Mouse (Mus musculus) mature B cell (primary cell): ENCODE results near the gene 1700003E16Rik.

Source experiments
- in situ Hi-C: fragments of 300-500 bp; cut with MboI; formaldehyde crosslinking; loops from 2 replicates; pipeline ENCODE4 v1.14.3; 2019

The 1700003E16Rik gene

DNA sequence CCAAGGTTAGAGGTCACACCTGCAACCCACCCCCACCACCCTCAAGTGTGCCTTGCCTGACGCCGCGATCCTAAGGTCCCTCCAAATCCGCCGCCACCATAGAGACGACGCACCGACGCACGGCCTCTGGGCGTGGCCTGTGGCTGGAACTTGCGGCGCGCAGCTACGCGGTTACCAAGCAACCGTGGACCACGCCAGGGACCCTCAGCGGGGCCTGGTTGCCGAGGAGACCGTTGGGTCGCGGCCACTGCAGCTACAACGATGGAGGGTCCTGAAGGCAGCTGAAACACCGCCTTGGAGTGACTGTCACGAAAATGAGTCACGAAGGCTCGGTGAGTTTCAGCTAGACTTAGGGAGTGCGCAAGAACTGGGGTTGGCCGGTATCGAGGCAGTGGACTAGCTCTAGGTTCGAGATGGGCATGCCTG lies at the start of gene 1700003E16Rik, which contains the start of gene Wdr54:
Gene 1700003E16Rik, plus strand, starts transcription at position 146 of the 426 bp plus-strand sequence.
Gene Wdr54, minus strand, starts transcription at position 139 of the 426 bp plus-strand sequence.
- in situ Hi-C loops: no loop called here

DNA sequence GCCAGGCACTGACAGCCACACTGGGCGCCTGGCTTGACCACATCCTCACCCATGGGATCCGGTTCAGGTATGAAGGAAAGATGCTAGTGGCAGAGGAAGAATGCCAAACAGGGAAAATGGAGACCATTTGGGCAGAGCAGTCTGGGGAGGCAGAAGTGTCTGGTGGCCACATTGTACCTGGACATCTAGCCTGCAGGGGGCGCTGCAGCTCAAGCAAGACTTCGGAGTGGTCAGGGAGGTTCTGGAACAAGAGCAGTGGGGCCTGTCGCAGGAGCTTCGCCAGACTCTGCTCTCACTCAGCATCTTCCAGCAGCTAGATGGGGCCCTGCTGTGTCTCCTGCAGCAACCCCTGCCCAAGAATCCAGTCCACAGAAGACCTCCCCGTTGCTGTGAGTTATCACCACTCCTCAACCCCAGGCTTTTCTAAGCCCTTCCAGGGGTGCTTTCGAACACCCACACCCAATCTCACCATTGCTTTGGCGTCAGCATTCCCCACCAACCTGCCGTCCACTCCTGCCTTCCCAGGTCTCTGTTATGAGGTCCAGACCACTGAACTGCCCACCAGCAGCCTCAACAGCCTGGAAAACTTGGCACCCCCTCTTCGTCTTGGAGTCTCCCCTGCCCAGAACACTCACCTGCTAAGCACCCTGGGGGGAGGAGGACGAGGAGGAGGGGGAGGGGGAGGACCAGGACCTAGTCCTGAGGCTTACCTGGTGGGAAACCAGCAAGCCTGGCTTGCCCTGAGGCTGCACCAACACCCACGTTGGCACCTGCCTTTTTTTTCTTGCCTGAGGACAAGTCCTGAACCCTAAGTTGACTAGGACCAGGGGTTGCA lies 48.4 kb upstream of the 1700003E16Rik start:
- in situ Hi-C loops: no loop called here

DNA sequence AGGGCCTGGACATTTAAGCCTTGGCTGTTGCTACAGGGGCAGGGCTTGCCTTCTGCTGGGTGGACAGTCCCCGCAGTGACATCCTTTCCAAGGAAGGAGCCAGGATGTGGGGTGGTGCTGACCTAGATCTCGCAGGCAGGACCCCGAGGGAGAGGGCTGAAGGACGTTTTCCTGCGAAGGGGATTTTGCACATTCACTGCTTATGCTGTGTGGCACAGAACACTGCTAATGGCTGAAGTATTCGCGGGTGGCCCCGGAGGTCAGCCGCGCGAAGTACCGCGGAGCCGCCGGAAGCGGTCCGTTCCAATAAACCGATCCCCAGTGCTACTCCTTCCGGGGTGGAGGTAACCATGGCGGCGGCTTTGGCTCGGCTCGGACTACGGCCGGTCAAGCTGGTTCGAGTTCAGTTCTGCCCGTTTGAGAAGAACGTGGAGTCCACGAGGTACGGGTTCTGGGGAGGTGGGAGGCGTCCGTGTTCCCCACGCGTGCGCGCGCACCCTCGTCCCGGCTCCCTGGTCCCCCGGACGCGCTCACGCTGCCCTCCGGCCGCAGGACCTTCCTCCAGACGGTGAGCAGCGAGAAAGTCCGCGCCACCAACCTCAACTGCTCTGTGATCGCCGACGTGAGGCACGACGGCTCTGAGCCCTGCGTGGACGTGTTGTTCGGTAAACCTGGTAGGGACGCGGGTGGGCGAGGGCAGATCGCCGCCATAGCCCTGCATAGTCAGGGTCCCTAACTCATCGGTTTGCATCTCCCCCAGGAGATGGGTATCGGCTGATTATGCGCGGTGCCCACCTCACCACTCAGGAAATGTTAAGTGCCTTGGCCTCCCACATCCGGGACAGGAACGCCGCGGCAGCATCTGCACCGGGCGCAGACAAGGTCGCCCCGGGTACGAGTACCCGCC lies 47.2 kb upstream of the 1700003E16Rik start, which contains the start of gene Mrpl53:
Gene Mrpl53, plus strand, starts transcription at position 279 of the 907 bp plus-strand sequence.
- in situ Hi-C loops: no loop called here

DNA sequence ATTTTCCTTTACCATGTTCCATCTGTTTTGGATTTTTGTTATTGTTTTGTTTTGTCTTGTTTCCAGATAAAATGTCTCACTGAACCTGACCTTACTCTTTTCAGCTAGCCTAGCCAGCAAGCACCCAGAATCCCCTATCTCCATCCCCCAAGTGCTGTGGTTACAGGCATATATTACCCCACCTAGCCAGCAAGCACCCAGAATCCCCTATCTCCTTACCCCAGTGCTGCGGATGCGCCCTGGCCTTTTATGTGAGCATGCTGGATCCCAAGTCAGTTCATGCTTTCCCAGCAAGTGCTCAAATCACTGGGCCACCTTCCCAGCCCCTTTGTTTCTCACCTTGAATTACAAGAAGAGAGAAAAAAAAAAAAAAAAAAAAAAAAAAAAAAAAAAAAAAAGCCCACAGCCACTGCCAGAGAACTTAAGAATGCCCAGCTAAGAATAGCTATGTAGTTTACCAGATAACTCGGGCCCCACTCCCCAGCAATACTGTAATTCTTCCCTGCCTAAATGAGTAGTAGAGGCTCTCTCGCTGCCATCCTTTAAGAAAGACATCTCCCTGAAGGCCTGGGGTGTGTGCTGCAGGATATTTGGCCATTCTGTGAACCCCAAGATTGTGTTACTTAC lies 44.6 kb upstream of the 1700003E16Rik start:
- in situ Hi-C loops: no loop called here

DNA sequence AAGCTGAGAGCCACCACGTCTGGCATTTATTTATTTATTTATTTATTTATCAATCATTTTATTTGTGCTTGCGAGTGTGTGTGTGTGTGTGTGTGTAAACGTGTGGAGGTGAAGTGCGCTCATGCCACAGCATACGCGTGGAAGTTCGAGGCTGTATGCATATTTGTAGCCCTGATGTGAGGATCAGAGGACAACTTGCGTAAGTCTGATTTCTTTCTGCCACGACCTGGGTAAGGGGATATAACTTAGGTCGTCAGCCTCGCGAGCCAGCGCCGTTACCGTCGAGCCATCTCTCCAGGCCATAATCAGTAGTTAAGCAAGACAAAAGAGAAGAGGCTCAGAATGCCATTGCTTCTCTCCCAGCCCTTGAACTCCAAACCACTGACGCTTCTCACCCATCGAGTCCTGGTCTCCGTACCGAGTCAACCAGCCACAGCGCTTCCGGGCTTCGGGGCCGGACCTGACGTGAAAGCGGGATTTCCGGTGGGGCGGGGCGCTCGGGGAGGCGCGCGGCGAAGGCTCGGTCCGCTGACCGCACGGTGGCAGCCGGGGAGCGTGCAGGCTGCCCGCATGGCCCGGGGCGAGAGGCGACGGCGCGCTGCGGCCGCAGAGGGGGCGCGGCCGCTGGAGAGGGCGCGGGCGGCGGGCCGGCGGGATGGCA lies 41.1 kb upstream of the 1700003E16Rik start, which contains the start of gene Mogs:
Gene Mogs, plus strand, starts transcription at position 486 of the 661 bp plus-strand sequence.
- in situ Hi-C loops: no loop called here

DNA sequence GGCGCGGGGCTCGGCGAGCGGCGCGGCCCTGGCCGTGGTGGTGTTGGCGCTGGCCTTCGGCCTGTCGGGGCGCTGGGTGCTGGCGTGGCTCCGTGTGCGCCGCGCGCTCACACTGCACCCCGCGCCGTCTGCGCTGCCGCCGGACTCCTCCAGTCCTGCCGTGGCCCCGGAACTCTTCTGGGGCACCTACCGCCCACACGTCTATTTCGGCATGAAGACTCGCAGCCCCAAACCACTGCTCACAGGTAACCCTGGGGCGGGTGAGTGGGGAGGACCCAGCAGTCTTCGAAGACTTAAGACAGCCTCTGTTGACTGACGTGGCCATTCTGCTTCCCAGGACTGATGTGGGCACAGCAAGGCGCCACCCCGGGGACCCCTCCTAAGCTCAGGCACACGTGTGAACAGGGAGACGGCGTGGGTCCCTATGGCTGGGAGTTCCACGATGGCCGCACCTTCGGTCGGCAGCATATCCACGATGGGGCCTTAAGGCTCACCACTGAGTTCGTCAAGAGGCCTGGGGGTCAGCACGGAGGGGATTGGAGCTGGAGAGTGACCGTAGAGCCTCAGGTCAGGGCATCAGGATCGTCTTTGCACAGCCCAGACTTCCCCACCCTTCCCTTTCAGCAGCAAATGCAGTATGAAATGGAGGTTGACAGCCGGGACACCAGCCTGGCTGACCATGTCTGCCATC lies 40.4 kb upstream of the 1700003E16Rik start:
- in situ Hi-C loops: no loop called here

DNA sequence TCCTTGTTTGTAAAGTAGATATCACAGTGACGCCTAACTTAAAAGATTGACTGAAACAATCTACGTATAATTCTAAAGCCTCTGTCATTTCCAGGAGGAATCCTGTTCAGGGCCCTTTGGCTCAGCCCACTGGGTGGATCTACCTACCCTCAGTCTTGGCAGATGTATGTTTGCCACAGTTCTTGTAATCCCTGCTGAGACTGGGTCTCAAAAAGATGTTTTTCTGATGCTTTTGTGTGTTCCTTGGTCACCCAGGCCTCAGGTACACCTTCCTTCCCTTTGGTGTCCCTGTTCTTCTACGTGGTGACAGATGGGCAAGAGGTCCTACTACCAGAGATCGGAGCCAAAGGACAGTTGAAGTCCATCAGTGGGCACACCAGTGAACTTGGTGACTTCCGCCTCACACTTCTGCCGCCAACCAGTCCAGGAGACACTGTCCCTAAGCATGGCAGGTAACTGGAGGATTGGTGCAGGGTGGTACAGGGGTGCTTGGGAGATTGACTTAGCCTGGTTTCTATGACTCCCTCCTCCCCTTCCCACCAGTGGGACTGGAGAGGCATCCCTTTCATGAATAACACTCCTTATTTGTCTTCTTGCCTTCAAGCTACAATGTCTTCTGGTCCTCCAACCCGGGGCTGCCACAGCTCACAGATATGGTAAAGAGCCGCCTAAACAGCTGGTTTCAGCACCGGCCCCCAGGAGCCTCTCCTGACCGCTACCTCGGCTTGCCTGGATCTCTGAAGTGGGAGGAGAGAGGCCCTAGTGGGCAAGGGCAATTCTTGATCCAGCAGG lies 39.6 kb upstream of the 1700003E16Rik start:
- in situ Hi-C loops: no loop called here

DNA sequence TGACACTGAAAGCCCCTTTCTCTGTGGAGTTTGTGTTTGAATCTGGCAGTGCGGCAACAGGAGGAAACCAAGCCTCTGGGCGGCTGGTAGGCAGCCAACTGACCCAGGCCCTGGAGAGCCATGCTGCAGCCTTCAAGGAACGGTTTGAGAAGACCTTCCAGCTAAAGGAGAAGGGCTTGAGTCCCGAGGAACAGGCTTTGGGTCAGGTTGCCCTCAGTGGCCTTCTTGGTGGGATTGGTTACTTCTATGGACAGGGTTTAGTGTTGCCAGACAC lies 39.1 kb upstream of the 1700003E16Rik start:
- in situ Hi-C loops: no loop called here

DNA sequence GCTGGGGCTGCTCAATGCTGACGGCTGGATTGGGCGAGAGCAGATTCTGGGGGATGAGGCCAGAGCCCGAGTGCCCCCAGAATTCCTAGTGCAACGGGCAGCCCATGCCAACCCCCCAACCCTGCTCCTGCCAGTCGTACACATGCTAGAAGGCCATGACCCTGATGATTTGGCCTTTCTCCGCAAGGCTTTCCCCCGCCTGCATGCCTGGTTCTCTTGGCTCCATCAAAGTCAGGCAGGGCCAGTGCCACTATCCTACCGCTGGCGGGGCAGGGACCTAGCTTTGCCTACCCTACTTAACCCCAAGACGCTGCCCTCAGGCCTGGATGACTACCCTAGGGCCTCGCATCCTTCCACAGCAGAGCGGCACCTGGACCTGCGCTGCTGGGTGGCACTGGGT lies 38.6 kb upstream of the 1700003E16Rik start:
- in situ Hi-C loops: no loop called here

DNA sequence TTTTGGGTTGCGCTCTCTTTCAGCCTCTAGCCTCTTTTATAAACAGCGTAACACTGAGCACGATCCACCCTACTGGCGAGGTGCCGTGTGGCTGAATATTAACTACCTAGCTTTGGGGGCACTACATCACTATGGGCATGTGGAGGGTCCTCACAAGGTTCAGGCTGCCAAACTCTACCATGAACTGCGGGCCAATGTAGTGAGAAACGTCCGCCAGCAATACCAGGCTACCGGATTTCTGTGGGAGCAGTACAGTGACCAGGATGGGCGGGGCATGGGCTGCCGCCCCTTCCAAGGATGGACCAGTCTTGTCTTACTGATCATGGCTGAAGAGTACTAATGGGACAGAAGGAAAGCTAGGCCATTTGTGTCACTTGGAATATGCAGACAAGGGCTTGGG lies 37.8 kb upstream of the 1700003E16Rik start:
- in situ Hi-C loops: no loop called here

DNA sequence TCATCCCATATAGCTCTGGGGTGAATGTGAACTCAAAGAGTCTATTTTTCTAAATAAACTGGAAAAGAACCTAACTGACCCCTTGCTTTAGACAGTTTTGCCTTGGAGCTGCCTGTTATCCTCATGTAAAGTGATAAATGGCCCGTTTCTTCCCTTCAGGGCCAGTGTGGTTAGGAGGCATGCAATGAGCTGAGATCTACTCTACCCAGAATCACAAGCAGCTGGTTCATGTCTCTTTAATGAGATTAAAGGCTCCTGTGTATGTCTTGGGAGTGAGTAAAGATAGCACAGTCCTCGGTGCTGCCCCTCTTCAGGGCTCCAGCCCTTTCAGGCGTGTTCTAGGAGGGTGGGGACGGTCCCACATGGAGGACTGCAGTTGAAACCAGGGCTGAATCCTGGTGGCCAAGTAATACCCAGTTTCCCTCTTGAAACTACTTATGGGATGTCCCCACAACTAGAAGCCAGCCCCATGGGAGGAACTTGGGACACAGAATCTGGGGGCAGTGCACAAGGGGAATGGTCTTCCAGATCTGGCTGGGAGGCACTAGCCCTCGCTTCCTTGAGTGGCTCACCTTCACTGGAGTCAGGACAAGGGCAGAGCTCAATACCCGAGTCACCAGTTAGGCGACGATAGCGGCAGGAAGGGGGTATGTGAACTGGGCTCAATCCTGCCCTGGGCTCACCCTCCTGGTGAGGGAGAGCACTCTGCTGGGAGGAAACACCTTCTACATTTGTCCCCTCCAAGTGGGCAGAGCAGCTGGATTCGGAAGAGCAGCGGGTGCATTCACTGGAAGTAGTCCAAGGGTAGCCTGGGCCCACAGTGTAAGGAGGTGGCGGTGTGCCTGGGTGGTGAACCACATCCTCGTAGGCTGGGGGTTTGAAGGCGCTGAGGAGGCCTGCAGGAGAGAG lies 37.1 kb upstream of the 1700003E16Rik start:
- in situ Hi-C loops: no loop called here

DNA sequence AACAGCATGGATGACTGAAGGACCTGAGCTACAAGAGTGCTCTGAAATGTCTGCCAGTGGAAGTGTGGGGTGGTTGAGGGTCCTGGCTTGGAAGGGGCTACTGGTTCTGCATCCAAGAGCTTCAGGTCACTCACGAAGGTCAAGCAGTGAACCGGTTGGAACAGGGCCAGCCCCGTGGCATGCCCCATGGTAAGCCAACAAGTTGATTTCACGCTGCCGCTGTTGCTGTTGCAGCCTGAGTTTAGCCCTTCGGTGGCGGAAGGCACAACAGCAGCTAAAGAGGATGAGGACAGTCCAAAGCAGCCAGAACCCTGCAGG lies 36.5 kb upstream of the 1700003E16Rik start:
- in situ Hi-C loops: loop anchor here (5.0 kb wide), 1 partner anchor 43 kb away; no protein-coding TSS in a partner anchor

DNA sequence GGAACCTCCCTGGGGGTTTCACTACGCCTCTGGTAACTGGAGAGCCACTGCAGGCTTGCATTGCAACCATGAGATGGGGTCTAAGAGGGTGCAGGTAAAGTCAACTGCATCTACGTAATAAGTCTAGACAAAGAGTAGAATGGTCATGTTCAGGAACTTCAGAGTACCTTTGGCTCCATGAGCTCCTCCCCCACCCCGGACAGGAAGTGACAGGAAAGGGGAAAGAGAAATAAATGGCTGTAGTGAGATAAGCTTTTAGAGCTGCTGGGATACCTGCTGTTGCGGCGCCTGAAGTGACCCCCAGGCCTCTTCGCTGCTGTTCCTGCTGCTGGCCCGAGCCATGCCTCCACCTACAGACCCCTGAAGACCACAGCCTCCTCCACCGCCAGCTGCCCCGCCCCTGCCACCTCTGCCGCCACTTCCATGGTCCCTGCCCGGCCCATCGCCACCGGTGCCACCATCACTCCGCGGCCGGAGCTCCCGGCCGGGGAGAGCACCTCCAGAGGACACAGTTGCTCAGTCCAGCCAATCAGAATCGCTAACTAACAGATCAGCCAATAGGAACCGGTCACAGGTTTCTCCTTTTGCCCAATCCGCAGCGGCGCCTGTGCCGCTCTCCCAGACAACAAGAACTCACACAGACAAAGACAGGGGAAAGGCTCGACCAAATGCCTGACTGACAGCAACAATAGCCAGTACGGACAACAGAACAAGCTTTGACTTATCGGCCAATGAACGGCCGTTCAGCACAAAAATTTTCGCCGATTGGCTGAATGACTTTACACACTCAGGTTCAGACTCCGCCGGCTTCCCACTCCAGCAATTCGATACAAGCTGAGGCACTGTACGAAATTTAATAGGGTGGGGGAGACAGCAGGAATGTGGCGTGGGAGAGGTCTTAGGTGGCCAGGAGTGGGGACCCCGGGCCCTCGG lies 35.0 kb upstream of the 1700003E16Rik start, which contains the start of gene Wbp1:
Gene Wbp1, minus strand, starts transcription at position 630 of the 933 bp plus-strand sequence.
- in situ Hi-C loops: loop anchor here (5.0 kb wide), 1 partner anchor 41 kb away; no protein-coding TSS in a partner anchor

DNA sequence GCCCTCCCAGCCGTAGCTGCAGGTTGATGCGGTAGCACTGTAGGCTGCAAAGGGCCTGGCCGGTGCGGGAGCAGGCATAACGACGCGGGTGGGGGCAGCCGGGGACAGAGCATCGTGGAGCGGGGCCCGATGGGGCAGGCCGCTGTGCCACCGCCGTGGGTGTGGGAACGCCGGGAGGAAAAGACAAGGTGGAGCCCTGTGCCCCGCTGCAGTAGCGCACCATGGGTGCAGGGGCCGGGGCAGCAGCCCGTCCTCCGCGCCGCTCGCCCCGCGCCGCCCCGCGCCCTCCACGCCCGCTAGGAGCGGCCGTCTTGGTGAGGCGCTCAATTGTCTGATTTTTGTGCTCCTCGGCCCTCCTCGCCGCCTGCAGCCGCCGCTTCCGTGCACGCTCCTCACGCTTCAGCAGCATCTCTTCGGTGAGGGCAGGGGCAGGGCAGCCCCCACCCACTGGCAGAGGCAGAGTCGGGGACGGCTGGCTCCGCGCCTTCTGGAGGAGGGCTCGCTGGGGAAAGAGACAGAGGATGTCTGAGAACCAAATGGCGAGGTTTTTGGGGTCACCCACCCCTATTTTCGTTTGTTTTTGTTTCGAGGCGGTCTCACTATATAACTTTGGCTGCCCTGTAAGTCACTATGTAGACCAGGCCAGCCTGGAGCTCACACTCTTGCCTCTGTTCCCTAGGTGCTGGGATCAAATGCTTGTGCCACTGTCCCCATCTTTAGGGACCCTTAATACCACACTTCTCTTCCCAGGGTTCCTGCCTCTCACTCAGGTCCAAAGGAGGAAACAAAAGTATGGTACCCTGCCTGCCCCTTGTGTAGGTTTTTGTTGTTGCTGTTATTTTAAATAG lies 34.1 kb upstream of the 1700003E16Rik start:
- in situ Hi-C loops: loop anchor here (5.0 kb wide), 1 partner anchor 40 kb away; no protein-coding TSS in a partner anchor

DNA sequence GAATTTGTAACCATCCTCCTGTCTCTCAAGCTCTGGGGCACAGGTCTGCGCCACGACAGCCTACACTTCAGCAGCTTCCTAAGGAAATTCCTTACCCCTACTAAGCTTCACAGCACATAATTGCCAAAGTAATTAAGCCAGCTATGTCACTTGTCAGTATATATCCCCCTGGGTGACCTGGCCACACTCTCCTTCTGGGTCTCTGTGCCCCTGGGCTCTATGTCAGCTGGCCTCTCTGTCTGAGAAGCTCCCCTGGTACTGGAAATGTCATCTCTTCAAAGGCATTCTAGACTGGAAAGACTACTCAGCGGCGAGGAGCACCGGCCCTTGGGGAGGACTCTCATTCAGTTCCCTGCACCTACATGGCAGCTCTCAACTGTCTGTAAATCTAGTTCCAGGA lies 33.2 kb upstream of the 1700003E16Rik start:
- in situ Hi-C loops: loop anchor here (5.0 kb wide), 1 partner anchor 39 kb away; no protein-coding TSS in a partner anchor

DNA sequence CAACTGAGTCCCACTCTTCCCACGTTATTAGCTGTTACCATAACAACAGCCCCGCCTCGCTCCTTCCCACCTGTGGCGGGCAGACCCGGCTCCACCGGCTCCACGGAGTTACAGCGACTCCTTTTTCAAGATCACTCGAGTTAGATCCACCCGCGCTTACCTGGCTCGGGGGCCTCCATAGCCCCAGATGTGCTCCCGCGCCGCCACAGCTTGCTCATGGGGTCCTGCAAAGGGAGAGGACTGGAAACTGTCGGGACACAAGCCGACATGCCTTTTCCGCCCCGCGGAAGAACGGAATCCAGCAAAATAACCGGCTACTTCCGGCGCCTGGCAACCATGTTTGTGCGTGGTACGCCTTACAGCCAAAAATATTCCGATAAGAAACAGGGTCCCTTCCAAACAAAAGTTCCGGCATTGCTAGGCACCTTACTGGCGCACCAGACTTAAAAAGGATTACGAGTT lies 31.3 kb upstream of the 1700003E16Rik start:
- in situ Hi-C loops: loop anchor here (5.0 kb wide), 1 partner anchor 37 kb away; no protein-coding TSS in a partner anchor

DNA sequence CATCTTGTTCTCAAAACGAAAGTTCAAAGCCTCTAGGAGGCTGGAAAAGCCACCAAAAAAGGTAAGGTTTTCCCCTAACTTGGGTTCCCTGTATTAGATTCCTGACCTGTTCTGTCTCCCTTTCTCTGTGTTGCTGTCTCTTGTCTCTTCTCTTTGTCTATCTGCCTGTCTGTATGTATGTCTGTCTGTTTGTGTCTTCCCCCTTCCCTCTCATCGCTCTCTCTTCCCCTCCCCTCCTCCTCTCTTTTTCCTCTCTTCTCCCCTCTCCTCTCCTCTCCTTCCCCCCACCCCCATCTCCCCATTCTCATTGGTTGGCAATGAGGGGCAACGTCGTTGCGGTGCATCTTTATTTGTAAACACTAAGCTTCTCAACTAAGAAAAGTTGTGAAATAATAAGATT lies 30.9 kb upstream of the 1700003E16Rik start, which contains the start of gene Ino80b:
Gene Ino80b, minus strand, starts transcription at position 101 of the 400 bp plus-strand sequence.
- in situ Hi-C loops: no loop called here
